In genomic region chr11:19019204-19020171, GRCm38 (mm10) we compare ENCODE assay signal across 7 mouse cellular contexts. TPM values are rescaled to one million over a fixed set of nuclear protein-coding genes. Genes with fewer than 3 reads are reported as not detected.
DNase-seq lines count a peak whose midpoint lies in the region; ATAC-seq and TF ChIP-seq lines count a peak whose summit lies in the region.

No protein-coding gene starts in this region.

- peak overlapping the region; percentile 3 for H3K9ac ChIP-seq in ES-E14 (ENCODE audit: insufficient read depth, low read depth, low read length, poor library complexity, severe bottlenecking)
- peak overlapping the region; percentile 79 for H3K9ac ChIP-seq in intestine, postnatal 0 days (ENCODE audit: low read depth, low read length)
- H3K9ac ChIP-seq in stomach, embryonic 15.5 days, result peak overlapping the region; percentile 76

- no peaks in the 10 kb centered on the region for H3K36me3 ChIP-seq in ES-E14 (ENCODE audit: control insufficient read depth, insufficient read depth, low read length, poor library complexity, severe bottlenecking)
- no peaks in the 10 kb centered on the region for H3K36me3 ChIP-seq in intestine, postnatal 0 days (ENCODE audit: control insufficient read depth, insufficient read depth)
- no peaks in the 10 kb centered on the region for H3K36me3 ChIP-seq in stomach, embryonic 15.5 days

- H3K4me1 ChIP-seq in ES-E14 (ENCODE audit: control insufficient read depth in 2 of 2, insufficient read depth in 2 of 2, low read length in 2 of 2, poor library complexity in 1 of 2), result peaks cover 0 to 3% of the 10 kb centered on the region in 2 experiments; a peak in 1 of 4 replicates
- no peaks in the 10 kb centered on the region for H3K4me1 ChIP-seq in intestine, postnatal 0 days (replicated peaks; ENCODE audit: control insufficient read depth, insufficient read depth, low read length)
- peaks cover 9% of the 10 kb centered on the region; the same call in 1 of the 2 replicates for H3K4me1 ChIP-seq in stomach, embryonic 15.5 days

- under 1% methylated on average over 63 of the region's 67 CpGs for WGBS in intestine, postnatal 0 days
- under 1% methylated on average over 67 of the region's 67 CpGs for WGBS in stomach, embryonic 15.5 days

- DNase-seq in 3T3-L1 (ENCODE audit: low read depth, low spot score), result peak; percentile 61
- no peak for DNase-seq in ES-E14 (ENCODE audit: low read depth, low spot score)
- DNase-seq in cerebellum, postnatal 25 days, result peak; percentile 76 to 79
- DNase-seq in lung, postnatal 10 days, result peak; percentile 88

- no peak overlapping the region for H3K27ac ChIP-seq in ES-E14 (ENCODE audit: insufficient read depth, low read depth, low read length, poor library complexity, severe bottlenecking)
- peak overlapping the region; percentile 91 for H3K27ac ChIP-seq in intestine, postnatal 0 days (ENCODE audit: low read depth, low read length)
- H3K27ac ChIP-seq in stomach, embryonic 15.5 days, result peak overlapping the region; percentile 99

- H3K27me3 ChIP-seq in intestine, postnatal 0 days (replicated peaks; ENCODE audit: control insufficient read depth, insufficient read depth, low read length), result no peaks in the 10 kb centered on the region; the same call in 1 of the 2 replicates
- no peaks in the 10 kb centered on the region for H3K27me3 ChIP-seq in stomach, embryonic 15.5 days (replicated peaks)

- no peak for TF ChIP-seq CTCF in intestine, postnatal 0 days (IDR thresholded peaks at IDR 0.05; ENCODE audit: low read depth)

- ATAC-seq in granulocyte monocyte progenitor cell, adult 5-6 weeks (replicated peaks; ENCODE audit: poor library complexity, severe bottlenecking), result 0 out of 2 replicates have a peak, but pooled peaks have one; percentile 3
- ATAC-seq in intestine, postnatal 0 days, result peak; percentile 25; the same call in 1 of the 2 replicates
- ATAC-seq in stomach, embryonic 15.5 days (ENCODE audit: insufficient read depth, low FRiP score, low read depth), result no peak

- H3K9me3 ChIP-seq in ES-E14 (ENCODE audit: control insufficient read depth, insufficient read depth, low read depth, low read length), result no peaks in the 10 kb centered on the region
- no peaks in the 10 kb centered on the region for H3K9me3 ChIP-seq in intestine, postnatal 0 days (ENCODE audit: control insufficient read depth)
- no peaks in the 10 kb centered on the region for H3K9me3 ChIP-seq in stomach, embryonic 15.5 days

- peak overlapping the region; percentile 46 to 50 for H3K4me3 ChIP-seq in ES-E14 (ENCODE audit: insufficient read depth in 1 of 2, low read depth in 1 of 2, low read length in 2 of 2, poor library complexity in 1 of 2, severe bottlenecking in 1 of 2)
- peak overlapping the region; percentile 65 for H3K4me3 ChIP-seq in intestine, postnatal 0 days (ENCODE audit: low read depth, low read length)
- H3K4me3 ChIP-seq in stomach, embryonic 15.5 days (replicated peaks), result peak overlapping the region; percentile 73

- in situ Hi-C loops in ES-E14 (cut with MboI; ENCODE audit: low sequenced_read_pairs in 2 of 2, unreplicated experiment in 2 of 2), result loop anchor here (5.0 kb wide), 1 partner anchor 147 kb away; no protein-coding TSS in a partner anchor

- peak overlapping the region; percentile 90 for H3K4me2 ChIP-seq in intestine, postnatal 0 days (replicated peaks; ENCODE audit: low read depth)
- H3K4me2 ChIP-seq in stomach, embryonic 15.5 days, result peak overlapping the region; percentile 61

TF ChIP-seq in ES-E14, 5 proteins besides CTCF, POLR2A, EP300 and RAD21:
- TF ChIP-seq ZC3H11A (IDR thresholded peaks at IDR 0.05; ENCODE audit: borderline replicate concordance, low read depth, low read length) (no peak), HCFC1 (IDR thresholded peaks at IDR 0.05; ENCODE audit: borderline replicate concordance, insufficient read depth, low read length) (no peak), CHD2 (IDR thresholded peaks at IDR 0.05; ENCODE audit: low read depth, low read length) (no peak), MAFK (IDR thresholded peaks at IDR 0.05; ENCODE audit: insufficient read depth, low read depth, low read length) (no peak), ZNF384 (IDR thresholded peaks at IDR 0.05; ENCODE audit: low read depth, low read length) (no peak)

RNA-seq across cellular contexts. Expression of gene Meis1, which starts 0.7 kb away (rescaled TPM):
- 2.5 and 6.2 TPM in 2 replicates for total RNA-seq in ES-E14 (2012; rRNA removed)
- total RNA-seq in granulocyte monocyte progenitor cell, adult 5-6 weeks (2014; fragmentation: Nextera tagmentation), result 12.6 and 24.4 TPM in 2 replicates
- 15.4 and 17.6 TPM in 2 replicates for total RNA-seq in granulocyte monocyte progenitor cell, adult 5-6 weeks (2017)
- 22.1 and 22.9 TPM in 2 replicates for polyA plus RNA-seq in intestine, postnatal 0 days (2015; fragmentation: Nextera tagmentation; extraction: Ambion mirVana)
- 139 and 150 TPM in 2 replicates for polyA plus RNA-seq in stomach, embryonic 15.5 days (2015; fragmentation: Nextera tagmentation; extraction: Ambion mirVana)

Comparison
In these comparisons a context has a peak if more than half of its experiments do, and no peak if none do; other contexts are left out.
1. H3K9ac ChIP-seq: peak in every context shown above with its lines; median percentile 79 in intestine, postnatal 0 days; 76 in stomach, embryonic 15.5 days; 3 in ES-E14.